Mouse (Mus musculus) A20 (cell line): ENCODE measurements around the gene Dynlt1b.
"Not testable (repeated sequence)": the region's sequence is repeated elsewhere in the genome, so short reads cannot be mapped to it uniquely, and the experiment has no call there.

ENCODE experiments used
- DNase-seq: peaks from one replicate; pipeline ENCODE4 v3.0.0-alpha.2; 2011; ENCODE audit warnings: low read depth, low spot score

The Dynlt1b gene

DNA sequence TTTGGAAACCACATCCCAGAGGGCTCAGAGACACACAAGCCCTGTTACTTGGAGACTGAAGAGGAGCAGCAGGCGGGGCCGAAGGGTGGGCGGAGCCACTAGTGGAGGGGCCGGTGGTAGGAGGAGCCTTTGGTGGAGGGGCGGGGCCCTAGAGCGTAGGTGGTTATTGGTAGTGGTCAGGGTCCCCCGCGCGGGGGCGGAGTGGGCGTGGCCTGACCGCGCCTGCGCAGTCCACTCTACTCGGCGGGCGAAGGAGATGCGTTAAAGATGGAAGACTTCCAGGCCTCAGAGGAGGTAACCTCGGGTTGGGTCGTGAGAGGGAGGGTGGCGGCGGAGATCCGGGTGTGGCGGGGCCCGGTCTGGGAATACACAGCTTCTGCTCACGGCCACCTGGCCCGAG, at the start of gene Dynlt1b:
Gene Dynlt1b, plus strand, starts transcription at position 168 of the 400 bp plus-strand sequence.
- DNase-seq, result peak; percentile 100

DNA sequence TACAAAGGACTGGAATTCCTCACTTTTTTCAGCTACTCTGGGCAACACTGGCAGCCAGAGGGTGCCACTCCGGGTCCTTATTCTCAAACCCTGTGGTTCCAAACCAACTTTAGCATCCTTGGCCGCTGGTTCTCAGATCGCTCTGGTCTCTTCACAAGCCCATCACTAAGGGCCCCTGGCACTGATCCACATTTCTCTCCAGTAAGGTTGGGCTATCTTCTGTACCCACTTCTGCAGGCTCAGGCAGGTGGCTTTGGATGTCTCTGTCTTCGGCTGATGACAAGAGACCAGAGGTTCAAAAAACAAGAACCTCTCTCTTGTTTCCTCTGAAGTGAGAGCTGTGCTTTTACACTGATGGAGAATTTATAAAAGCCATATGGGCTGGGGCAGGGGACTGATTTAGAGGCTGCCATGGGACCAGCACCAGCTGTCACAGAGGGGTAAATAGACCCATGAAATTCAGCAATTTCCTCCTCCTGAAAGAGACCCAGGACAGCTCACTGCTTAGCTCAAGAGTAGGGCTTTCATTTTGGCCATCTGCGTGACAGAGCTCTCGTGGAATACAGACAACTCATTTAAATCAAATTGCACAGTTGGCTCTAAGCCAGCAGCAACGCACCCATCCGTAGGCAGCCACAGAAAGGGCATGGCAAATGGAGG, 49.6 kb upstream of the Dynlt1b start:
- not testable (repeated sequence) for DNase-seq

DNA sequence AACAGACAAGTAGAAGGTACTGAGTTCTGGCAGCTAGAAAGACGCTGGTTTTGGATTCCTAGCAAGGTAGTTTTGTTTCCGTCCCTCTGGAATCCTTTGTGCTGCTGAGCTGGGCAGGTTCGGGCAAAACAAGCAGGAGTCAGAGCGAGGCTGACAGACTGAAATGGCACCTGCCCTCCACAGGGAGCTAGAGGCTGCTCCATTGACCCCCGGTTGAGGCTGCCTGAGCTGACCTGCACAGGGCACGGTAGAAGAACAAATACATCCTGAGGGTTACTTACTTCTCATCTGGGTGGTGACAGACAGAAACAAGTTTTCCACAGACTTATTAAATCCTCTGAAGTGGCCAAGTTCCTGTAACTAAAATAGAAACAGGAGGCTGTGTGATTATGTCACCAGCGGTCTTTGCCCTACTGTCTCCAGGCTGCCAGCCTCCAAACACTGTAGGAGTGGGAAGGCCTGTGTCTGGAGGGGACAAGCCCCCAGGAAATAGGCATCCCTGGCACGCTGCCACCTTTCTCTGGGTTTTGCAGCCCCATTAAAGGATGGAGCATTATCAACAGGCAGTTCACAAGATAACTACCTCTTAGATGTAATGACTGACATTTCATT, 48.7 kb upstream of the Dynlt1b start:
- not testable (repeated sequence) for DNase-seq

DNA sequence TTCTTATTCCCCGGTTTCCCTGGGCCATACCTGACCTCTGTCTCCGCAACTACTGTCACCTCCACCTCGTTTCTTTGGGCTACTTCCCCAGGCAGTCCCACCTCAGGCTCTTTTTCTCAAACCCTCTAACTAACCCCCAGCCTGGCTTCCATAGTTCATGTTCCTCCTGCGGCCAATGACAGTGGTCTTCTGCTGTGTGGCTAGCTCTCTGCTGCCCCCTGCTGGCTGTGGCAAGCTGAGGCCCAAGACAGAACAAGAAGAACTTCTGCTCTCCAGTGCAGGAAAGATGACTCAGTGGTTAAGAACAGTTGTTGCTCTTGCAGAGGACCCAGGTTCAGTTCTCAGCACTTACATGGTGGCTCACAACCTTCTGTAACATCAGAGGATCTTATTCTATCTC, 43.0 kb upstream of the Dynlt1b start:
- DNase-seq, result not testable (repeated sequence)

DNA sequence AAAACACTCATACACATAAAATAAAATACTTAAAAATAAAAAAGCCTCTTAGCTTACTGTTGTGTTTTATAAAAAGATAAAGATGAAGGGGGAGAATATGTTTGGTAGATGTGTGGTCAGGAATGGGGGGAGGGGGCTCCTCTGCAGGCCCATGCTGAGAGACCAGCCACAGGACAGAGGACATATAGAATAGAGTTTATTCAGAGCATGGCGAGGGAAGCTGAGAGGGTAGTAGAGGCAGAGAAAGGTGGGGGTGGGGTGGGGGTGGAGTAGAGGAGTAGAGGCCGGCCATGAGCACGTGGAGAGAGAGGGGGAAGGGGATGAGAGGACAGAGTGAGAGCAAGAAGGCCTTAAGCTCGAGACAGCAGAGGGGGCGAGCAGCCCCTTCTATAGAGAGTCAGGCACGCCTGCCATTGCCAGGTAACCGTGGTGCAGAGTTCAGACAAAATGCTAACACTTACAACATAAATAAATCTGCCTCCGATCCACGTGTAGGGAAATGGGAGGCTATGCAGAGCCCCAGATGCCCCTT, 42.5 kb upstream of the Dynlt1b start:
- not testable (repeated sequence) for DNase-seq

DNA sequence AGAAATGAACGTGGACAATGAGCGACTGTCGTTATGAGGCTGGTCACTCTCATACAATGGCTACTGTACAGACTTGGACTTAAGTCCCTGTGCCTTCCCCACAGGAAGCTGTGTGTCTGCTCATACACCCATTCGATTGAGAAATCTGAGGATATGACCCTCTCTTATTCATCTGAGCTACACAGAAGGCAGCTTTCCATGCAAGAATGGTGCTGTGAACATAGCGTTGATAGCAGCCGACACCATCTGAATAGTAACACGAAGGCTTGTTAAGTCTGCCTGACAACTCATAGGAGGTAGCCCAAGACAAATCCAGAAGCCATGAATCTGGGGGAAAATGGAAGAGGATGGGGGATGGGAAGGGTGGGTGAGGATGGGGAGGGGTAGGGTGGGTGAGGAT, 40.4 kb upstream of the Dynlt1b start:
- DNase-seq, result not testable (repeated sequence)

DNA sequence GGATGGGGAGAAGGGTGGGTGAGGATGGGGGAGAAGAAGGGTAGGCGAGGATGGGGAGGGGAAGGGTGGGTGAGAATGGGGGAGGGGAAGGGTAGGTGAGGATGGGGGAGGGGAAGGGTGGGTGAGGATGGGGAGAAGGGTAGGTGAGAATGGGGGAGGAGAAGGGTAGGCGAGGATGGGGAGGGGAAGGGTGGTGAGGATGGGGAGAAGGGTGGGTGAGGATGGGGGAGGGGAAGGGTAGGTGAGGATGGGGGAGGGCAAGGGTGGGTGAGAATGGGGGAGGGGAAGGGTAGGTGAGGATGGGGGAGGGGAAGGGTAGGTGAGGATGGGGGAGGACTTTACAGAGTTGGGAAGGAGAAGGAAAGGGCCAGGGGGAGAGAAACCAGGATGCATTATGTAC, 39.2 kb upstream of the Dynlt1b start:
- not testable (repeated sequence) for DNase-seq

DNA sequence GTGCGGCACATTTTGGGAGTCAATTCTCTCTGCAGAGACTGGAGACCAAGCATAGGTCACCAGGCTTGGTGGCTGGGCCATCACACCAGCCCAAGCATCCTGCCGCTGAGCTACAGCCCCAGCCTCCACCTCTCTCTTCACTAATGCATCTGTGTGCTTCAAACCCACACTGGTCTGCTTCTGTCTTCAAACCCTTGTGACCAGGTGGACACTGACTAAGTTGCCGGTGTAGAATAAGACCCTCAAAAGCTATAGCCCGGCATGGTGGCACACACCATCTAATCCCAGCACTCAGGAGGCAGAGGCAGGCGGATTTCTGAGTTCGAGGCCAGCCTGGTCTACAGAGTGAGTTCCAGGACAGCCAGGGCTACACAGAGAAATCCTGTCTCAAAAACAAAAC, 38.2 kb upstream of the Dynlt1b start:
- not testable (repeated sequence) for DNase-seq

DNA sequence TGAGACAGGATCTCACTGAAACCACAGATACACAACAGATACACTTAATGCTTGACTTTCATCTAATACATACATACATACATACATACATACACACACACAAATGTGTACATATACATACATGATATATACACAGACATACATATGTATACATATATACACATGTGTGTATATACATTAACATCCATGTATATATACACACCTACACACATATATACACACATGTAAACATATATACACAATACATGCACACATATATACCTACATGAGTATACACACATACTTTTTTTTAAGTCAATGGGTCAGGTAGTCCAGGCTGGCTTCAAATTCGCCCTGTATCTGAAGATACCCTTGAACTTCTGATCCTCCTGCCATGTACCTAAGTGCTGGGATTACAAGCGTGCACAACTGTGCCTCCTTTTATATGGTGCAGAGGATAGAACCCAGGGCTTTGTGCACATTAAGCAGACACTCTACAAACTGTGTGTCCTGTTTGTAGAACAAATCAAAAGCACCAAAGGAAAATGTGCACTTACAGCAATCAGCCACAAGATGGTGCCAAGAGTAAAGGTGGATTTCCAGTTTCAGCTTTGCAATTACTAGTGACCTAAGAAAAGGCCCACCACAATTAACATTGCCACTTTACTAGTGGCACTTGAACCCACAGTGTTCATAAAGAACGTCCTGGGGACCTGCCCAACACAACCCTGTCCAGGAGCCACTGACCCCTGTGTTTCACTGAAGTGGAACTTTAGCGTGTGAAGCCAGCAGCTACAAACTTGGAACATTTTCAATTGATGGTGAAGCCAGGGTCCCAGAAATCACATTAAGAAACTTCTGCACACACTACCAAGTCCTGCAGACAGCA, 37.2 kb upstream of the Dynlt1b start:
- DNase-seq, result not testable (repeated sequence)

DNA sequence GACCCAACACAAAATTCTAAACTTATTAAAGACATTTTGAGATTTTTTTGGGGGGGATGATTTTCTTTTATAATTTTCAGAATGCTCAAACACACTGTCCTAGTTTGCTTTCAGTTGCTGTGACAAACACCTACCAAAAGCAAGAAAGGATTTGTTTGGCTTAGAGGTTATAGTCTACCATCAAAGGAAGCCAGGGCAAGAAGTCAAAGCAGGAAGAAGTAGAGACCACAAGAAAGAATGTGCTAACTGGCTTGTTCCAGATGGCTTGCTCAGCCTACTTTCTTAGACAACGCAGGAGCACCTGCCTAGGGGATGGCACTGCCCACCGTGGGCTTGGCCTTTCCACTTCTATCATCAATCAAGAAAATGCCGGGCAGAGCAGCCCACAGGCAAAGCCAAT, 31.8 kb upstream of the Dynlt1b start:
- DNase-seq, result not testable (repeated sequence)

DNA sequence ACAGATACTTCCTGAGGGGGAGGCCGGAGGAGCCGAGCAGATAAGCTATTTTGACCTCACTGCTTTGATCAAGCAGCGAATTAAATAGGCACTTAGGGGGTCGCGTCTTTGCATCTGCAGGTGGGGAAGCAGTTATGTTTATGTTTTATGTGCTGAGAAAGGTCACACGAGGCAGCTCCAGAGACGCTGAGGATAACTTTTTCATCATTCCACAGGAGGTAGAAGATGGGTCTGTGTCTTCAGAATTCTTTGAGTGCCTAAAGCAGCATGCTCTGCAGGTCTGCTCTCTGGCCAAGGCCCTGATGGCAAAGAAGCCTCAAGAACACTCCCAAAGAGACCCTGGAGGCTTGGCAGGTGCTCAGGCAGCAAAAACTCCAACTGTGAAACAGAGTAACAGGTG, 31.1 kb upstream of the Dynlt1b start:
- not testable (repeated sequence) for DNase-seq

DNA sequence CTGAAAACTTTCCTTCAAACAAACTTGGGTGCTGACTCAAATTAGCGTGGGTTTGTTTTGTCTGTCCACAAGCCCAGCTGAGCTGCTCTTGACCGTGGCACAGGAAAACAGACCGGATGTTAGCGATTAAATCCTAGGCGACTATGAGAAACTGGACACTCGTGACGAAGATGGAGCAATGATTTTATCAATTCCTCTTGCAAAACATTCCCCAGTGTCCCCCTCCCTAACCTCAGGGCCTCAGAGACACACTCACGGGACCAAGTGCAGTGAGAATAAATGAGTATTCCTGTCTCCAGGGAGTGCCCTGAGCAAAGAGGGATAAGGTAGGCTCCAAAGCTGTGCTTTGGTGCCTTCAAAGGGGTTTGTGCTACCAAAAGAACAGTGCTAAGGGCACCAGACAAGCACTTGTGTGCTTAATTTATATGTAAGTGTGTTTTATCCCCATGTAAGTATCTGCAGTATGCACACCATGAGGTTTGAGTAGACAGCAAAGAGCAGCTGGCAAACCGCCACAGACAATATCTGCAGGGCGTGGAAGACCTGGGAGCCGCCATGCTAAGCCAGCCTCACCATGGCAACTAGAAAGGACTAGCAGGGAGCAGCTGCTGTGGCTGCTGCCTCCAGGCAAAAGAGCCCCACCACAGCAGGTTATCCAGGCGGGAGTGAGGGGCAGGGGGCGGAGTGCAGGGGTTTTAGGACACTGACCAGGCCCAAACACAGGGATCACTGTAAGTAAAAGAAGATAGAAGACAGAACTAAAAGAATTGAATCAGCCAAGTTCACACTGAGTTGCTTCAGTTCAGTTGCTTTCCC, 30.4 kb upstream of the Dynlt1b start:
- not testable (repeated sequence) for DNase-seq

DNA sequence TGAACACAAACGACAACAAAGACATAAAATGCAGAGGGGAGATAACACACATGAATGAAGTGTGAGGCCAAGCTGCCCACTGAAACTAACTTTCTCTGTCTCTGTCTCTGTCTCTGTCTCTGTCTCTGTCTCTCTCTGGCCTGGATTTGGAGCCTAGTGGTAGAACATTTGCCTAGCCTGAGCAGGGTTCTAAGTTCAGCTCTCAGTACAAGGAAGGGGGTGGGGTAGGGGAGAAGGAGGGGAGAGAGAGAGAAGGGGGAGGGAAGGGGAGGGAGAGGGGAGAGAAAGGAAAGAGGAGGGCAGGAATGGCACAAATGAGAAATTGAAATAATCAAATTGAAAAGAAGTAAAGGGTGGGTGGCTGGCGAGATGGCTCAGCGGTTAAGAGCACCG, 29.8 kb upstream of the Dynlt1b start:
- not testable (repeated sequence) for DNase-seq

DNA sequence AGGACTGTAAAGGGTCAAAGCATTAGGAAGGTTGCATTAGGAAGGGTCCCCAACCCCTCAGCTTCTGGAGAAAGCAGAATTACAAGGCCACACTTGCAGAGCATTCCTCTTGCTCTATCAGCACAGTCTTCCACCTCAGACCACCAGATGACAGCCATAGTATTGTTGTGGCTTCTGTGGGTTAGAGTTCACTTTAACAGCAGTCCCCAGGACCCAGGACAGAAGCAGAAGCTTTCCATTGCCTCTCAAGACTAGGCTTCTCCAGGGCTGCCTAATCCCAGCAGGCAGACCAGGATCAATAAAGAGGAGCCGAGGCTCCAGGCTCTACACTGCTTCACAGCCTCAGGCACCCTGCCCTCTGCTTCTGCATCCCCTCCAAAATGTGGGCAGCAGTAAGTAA, 25.4 kb upstream of the Dynlt1b start:
- not testable (repeated sequence) for DNase-seq

DNA sequence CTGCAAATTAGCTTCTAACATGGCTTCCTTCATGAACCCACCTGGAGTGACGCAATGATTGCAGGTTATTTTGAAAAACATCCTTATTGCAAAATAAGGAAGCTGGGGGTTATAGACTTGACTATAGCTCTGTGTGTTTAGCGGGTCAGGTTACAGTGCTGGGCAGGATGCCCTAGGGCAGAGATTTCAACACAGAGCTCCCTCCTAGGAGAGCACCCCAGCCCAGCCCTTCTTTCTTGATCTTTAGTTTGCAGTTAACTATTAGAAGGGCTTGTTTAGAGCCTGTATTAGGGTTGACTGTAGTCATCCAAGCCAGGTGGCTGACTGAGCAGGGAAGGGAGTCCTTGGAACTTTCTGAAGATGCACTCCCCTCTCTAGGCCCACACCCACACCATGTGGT, 22.9 kb upstream of the Dynlt1b start:
- not testable (repeated sequence) for DNase-seq

DNA sequence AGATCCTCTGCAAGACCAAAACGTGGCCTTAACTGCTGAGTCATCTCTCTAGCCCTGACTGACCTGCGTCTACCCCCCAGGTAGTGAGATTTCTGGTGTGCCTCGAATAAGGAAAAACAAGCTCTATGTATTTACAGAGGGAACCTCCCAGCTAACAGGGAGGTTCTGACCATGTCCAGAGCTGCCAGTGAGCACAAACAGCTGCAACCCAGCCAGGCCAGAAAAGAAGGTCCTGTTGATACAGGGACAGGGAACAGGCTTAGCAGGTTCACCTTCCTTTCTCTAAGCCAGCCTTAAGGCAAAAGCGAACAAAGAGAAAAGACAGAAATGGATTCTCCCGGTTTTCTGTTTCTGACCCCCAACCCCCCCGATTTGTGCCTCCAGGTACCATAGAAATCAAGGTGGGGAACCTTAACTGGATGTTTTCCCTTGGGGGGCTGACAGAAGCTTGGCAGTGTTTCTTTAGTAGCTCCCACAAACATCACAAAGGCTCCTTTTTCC, 19.1 kb upstream of the Dynlt1b start:
- DNase-seq, result not testable (repeated sequence)

DNA sequence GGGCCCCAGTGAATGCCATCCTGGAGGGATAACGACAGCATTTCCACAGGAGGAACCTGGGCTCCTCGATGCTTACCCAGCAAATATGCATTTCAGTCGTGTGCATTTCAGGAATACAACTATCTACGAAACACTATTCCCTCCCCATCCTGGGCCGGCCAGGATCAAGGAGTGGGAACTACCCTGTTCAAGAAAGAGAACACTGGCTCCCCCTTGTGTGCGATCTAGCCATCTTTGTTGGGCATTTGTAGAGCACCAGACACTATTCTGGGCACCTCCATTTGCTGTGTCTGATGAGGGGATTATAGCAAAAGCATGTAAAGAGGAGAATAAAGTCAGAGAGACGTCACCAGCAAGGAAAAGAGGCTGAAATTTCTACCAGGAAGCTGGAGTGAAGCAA, 12.8 kb upstream of the Dynlt1b start:
- not testable (repeated sequence) for DNase-seq

DNA sequence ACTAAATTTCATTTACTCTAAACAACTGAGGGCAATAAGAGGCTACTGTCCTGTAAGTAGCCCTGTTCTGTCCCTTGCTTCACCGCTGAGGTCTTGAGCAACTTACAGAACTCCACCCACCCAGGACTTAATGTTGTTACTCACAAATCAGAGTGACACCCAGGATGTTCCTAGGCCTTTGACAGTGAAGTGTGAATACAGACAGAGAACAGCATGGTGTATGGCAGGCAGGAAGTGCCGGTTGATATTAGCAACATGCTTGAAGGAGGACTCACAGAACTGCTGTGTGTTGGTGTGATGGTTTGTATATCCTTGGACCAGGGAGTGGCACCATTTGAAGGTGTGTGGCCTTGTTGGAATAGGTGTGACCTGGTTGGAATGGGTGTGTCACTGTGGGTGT, 9.4 kb upstream of the Dynlt1b start:
- not testable (repeated sequence) for DNase-seq

DNA sequence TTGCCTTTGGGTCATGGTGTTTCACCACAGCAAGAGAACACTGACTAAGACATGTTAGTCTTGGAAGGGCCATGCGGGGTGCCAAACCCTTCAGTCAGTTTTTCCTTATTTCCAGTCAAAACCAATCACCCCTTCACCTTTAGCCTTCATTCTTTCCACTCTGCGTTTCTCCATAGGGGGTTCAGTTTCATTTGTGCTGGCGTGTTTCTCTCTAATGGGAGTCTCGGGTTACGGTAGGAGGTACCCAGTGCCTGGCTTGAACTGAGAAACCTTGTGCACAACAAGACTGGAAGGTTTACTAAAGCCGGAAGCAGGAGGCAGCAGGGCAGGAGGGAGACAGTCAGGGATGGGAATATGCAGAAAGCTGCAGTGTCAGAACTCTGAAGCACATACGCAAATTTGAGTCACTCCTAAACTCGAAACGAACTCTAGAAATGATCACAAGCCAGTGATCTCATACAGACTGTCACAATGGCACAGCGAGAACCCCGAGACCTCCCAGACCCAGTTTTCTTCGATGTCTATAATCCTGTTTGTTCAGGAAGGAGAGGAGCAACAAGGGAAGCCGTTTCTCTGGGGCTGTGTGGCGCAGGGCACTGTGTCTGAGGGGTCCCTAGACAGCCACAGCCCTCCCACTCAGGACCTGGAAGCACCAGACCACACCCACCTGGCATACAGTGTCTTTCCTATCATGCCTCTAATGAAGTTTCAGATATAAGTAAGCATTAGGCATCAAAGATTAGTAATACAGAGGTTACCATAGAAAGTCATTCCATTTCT, 8.2 kb upstream of the Dynlt1b start:
- DNase-seq, result not testable (repeated sequence)

DNA sequence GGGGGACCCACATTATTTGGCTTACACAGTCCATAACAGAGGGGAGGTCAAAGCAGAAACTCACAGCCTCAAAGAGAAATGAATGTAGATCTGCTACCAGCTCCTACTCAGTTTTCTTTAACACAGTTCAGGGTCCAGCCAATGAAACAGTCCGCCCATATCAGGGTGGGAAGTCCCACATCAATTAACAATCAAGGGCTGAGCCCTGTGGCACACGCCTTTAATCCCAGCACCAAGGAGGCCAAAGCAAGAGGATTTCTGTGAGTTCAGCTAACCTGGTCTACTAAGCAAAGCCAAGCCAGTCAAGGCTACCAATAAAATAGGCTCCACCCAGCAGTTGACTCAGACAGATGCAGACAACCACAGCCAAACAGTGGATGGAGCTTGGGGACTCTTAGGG, 7.5 kb upstream of the Dynlt1b start:
- DNase-seq, result not testable (repeated sequence)
